Mouse (Mus musculus): ENCODE data around the gene Hoxb7.
A peak's percentile ranks its signal among the peaks of the same experiment; 100 is the strongest.

The Hoxb7 gene

DNA sequence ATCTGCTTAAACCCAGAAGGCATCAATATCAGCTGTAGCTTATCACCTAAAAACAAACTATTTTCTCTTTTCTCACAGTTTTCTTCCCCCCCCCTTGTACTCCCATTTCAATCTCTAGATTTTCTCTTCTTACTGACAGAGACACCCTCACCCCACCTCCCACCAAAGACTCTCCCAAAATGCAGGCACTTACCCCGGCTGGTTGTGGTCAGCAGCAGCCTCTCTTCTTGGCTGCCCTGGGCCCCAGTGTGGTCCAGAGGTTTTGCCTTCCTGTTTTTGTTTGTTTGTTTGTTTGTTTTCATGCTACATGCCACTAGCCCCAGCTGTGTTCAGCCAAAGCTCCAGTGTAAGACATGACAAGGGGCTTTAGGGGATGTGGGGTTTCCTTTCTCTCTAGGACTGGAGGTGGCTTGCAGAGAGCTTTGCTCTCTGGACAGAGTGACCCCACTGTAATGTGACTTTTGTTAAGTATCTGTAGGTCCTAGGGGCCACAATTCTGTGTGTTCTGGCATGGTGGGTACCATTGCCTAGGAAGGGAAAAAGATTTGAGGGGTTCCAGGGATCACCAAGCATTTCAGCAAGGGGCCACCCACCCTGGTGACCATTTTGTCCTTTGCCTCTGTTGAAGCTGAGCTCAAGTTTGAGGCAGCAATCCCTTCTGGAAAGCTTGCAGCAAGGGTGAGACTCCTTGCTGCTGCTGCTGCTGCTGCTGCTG, 18.2 kb upstream of the Hoxb7 start:
- DNase-seq (ENCODE audit: low spot score): no peak

DNA sequence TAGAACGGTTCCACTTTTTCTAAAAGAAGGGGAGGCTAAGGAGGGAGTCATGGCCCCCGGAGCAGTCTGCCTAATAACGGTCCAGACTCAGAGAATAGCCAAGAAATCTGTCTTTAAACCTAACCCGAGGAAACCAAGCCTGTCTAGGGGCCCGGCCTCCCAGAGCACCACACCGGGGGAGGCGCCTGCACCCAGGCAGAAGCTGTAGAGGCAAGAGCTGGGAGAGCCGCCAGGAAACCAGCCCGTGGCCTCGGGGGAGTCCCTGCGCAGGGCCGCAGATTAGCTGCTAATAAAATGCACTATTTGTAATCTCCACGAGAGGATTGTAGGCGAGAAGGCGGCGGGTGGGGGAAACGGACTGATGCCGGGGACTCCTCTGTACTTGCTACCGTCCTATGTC, 16.6 kb upstream of the Hoxb7 start:
- DNase-seq (ENCODE audit: low spot score): no peak

DNA sequence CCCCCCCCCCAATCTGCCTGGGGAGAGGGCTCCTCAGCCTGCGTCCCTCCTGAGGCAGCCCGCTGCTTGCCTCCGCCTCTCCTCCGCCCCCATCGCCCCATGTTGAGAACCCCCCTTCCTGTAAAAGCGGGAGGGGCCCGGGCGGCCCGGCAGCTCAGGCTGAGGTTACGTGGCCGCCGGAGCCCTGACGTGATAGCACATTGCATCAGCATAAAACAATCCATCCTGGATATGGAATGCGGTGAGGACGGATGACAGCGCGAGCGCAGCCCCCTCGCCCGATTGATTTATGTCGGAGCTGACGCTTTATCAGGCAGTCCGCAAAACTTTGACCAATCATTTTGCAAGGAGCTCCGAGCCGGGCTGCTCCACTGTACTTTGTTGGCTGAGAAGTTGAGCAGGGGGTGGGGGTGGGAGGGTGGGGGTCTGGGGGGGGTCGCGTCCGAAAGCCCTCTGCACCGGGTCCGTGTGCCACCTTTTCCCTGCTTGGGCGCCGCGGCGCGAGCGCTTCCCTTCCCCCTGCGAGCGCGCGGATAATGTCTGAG, 15.4 kb upstream of the Hoxb7 start, which contains the start of gene Hoxb9:
Hoxb9 (plus strand) TSS at position 462 of the 545 bp plus-strand sequence.
- no peak for DNase-seq (ENCODE audit: low spot score)

DNA sequence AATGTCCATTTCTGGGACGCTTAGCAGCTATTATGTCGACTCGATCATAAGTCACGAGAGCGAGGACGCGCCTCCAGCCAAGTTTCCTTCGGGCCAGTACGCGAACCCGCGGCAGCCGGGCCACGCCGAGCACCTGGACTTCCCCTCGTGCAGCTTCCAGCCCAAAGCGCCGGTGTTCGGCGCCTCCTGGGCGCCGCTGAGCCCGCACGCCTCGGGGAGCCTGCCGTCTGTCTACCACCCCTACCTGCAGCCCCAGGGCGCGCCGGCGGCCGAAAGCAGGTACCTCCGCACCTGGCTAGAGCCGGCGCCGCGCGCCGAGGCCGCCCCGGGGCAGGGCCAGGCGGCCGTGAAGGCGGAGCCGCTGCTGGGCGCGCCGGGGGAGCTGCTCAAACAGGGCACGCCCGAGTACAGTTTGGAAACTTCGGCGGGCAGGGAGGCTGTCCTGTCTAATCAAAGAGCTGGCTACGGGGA, 14.8 kb upstream of the Hoxb7 start:
- DNase-seq (ENCODE audit: low spot score): no peak

DNA sequence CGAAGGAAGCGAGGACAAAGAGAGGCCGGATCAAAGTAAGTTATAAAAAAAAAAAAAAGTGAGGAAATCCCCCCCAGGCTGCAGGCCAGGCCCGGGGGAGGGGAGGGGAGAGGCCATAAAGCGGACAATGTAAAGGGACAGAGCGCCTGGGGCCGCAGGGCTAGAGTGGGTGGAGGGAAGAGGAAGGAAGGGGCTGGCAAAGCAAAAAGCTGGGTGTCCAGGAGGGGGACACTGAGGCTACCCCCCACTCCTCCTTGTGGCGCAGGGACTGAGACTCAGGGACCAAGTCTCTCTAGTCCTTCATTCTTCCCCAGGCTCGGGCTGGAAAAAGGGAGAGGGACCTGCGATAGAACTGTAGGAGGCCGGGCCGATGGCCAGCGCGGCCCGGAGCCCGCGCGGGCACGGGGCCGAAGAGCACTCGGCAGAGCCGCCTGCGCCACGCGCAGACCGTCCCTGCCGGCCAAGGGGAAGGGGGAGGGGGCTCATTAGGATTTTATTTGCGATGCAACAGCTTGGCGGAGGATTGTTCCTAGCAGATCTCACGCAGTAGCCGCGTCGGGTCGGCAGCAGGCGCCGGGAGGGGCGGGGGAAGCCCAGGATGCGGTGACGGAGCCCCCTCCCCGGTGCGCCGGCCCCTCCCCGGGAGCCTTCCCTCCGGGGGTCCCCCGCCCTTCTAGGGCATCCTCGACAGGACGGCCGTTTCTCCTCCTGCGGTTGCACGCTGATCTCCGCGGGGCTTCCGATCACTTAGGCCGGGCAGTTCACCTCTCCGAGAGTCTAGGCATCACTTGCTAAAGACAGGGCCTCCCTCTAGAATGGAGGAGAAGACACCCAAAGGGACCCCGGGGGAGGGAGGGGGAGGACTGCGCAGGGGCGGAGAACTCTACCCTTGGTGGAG, 14.2 kb upstream of the Hoxb7 start:
- no peak for DNase-seq (ENCODE audit: low spot score)

DNA sequence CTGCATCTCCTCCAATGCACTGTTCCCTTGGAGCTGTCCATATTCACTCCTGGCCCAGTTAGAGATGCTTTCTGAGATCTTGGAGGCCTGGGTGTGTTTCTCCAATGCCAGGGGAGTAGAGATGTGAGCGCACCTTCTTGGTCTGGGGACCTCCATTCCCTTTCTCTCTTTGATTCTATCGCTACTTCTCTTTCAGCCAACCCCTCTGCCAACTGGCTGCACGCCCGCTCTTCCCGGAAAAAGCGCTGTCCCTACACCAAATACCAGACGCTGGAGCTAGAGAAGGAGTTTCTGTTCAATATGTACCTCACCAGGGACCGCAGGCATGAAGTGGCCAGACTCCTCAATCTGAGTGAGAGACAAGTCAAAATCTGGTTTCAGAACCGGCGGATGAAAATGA, 12.0 kb upstream of the Hoxb7 start:
- DNase-seq (ENCODE audit: low spot score): no peak

DNA sequence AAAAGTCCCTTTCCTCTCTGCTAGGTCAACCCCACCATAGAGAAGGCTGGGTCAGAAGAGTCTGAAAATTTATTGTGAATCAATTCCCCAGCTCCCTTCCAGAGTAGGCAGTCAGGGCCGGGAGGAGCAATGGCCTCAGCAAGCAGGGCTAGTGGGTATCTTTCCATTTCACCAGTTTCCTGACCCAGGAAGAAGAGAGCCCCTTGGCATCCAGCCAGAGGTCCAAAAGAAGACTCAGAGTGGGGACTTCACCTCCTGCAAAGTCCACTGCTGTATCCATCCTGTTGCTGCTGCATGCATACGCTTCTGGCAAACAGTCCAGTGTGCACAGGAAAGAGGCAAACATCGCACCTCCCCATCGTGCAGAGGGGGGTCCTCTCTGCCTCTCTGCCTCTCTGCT, 10.5 kb upstream of the Hoxb7 start:
- no peak for DNase-seq (ENCODE audit: low spot score)

DNA sequence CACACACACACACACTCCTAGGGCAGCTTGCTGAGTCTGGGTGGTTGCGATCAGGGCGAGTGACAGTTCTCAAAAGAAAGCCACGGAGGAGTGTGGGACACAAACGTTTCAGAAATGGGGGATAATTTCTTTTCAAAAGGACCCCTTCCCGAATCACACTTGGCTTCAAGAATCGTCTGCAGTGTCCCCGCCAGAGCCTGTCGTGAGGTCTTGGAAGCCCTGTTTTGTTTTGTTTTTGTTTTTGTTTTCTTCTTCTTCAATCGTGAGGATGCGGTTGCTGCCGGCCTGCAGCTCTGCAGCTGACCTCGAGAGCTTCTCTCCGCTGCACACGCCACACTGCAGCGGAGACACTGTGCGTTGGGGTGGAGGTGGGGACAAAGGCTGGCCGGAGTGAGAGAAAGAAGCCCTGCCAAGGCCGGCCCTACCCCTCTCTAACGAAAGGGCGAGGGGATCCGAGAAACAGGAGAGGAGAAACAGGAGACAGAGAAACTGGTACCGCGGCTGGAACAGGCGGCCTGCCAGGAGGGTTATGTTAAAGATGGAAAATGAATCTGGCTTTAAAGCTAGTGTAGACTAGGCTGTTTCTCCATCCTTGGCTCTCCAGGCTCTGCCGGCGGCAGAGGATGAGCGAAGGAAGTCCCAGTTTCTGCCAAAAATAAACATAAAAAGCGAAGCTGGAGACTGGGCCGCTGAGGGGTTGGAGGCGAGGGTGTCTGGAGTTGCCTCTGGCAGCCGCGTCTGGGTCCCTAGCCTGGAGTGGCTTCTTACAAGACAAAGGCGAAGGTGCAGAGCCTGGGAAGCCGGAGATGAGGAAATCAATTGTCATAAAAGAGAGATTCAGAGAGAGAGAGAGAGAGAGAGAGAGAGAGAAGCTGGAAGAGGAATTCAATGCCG, 9.0 kb upstream of the Hoxb7 start:
- DNase-seq (ENCODE audit: low spot score): no peak

DNA sequence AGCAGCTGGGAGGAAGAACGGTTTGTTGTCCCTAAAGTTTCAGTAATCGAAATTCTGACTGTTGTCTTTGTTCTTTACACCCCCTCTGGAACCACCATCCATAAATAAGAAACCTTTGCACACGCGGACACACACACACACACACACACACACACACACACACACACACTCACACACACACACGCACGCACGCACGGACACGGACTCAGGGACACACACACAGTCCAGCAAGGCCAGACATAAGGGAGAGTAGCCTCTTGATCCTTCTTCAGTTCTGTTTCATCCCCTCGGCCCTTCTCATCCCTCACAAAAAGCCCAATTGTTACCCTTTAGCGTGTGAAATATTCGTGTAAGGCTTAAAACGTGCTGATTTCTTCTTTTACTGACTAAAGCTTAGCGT, 8.1 kb upstream of the Hoxb7 start:
- DNase-seq (ENCODE audit: low spot score): no peak

DNA sequence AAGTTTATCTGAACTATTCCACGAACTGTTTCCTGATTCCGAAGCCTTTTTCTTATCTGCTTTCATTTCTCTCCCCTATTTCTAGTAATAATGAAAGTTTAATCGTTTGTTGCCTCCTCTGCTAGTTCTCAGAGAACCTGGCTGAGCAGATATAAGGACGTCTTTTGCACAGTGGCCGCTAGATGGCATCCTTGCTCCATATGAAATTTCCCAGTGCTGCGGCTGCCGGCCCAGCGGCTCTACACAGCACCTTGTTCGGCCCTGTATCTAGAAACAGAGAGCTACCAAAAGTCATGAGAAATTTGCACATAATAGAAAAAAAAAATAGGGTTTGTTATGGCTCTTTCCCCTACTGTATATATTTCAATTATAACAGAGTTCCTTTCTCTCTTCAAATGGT, 7.7 kb upstream of the Hoxb7 start:
- peak; percentile 55 for DNase-seq (ENCODE audit: low spot score)

DNA sequence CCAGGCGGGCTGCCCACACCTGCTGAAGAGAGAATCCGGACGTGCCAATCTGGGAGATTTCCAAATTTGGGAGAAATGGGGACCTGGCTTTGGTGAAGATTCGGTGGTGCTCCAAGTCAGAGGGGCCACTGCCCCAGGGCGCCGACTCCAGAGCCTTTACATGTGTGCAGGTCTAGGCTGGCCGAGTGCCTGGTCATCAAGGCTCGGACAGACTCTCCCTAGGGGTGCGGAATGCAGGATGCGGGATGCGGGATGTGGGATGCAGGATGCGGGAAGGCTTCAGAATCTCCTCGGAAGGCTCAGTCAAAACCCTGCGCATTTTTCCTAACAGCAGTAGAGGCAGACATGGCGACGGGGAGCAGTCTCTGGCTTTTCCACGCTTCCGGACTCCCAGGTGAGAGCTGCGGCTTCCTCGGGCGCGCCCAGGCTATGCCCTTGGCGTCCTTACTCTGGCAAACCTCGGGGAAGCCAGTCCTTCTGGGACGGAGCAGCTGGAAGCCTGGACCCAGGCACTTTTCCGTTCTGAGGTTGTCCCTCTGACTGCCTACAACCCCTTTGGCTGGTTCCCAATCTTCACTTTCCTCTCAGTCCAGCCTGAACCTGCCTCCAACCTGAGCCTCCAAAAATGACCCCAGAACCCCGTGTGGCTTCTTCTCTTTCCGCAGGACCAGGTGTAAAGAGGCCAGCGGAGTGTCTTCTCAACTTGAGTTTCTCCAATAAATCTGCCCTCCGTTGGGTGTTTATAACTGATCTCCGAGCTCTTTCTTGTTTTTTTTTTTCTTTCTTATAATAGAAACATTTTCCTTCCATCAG, 6.8 kb upstream of the Hoxb7 start:
- no peak for DNase-seq (ENCODE audit: low spot score)

DNA sequence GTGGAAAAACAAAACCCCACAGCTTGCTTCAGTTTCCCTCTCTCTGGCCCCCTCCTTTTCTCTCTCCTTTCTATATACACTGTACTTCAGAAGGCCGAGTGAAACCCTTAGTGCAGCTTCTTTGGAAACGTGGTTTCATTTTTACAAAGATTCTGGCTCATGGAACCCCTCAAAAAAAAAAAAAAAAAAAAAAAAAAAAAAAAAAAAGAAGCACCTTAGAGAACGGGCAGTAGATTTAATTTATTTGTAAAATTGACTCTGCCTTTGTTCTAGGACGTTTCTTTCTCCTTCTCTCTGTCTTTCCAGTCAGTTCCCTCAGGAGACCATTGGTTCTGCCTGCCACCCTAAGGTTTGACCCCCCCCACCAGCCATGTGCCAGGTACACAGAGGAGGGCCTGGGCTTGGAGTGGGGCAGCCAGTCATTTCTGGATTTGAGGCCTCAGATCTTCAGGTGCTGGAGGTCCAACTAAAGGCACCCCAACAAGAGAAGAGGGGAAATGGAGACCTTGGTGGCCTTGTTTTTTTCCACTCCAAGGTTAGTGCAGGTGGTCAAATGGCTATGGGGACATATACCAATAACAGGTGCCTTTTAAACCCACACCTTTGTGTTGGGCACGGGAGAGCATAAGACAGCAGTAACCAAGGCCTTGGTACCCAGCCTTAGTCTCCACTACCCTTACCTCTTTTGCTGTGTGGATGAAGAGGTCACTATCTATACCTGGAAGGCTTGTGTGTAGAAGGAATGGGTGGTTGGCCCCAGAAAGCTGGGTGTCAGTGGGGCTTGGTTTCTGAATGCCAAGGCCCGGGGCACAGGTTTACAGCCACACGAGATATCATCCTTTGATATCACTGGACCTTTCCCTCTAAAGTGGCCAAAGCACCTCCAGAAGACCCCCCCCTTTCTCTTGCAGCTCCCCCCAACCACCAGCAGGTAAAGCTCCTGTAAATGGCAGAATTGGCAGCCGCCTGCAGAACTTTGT, 5.7 kb upstream of the Hoxb7 start:
- no peak for DNase-seq (ENCODE audit: low spot score)

DNA sequence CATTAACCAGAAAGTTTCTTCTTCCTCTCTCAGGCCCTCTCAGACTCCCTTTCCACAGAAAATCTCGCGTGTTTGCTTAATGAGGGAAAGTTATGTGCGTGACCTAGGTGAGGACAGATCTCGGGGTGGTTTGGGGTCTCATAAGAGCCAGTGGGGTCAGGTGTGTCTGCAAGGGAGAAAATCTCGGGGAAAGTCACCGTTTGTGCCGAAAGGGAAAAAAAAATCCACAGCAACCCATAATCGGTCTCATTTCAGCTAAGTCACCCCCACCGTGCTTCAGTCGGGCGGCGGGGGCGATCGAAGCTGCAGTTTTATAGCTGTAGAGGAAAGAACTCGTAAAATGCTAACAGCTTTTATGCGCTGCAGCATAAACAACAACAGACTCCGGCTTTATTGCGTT, 5.0 kb upstream of the Hoxb7 start:
- DNase-seq (ENCODE audit: low spot score): no peak

DNA sequence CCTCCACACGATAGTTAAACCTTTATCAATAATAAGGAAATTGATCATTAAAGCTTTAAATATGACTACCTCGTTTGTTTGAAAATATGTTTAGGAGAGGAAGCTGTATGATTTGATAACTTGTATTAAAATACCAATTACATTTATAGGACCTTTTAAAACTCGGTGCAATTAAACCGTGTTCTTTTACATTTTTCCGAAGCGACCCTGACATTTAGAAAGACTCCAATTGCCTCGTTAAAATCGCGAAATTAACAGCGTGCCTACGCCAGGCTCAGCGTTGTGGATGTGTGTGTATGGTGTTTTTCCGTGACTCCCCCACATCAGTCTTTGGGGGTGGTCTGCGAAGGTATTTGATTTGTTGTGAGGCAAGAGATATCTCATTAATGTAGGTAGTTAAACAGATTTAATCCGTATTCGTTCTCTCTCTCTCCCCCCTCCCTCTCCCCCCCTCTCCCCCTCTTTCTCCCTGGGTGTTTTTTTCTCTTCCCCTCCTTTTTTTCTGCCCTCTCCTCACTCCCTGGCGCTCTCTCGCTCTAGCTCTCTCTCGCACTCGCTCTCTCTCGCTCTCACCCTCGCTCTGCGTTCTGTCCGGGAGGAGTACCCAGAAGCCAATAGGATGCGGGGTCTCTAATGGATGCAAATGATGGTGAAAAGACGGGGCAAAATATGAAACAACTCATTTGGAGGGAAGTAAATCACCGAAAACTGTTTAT, 4.4 kb upstream of the Hoxb7 start, which contains the start of gene Hoxb8:
Hoxb8 (plus strand) TSS at position 51 of the 716 bp plus-strand sequence.
- DNase-seq (ENCODE audit: low spot score): no peak

DNA sequence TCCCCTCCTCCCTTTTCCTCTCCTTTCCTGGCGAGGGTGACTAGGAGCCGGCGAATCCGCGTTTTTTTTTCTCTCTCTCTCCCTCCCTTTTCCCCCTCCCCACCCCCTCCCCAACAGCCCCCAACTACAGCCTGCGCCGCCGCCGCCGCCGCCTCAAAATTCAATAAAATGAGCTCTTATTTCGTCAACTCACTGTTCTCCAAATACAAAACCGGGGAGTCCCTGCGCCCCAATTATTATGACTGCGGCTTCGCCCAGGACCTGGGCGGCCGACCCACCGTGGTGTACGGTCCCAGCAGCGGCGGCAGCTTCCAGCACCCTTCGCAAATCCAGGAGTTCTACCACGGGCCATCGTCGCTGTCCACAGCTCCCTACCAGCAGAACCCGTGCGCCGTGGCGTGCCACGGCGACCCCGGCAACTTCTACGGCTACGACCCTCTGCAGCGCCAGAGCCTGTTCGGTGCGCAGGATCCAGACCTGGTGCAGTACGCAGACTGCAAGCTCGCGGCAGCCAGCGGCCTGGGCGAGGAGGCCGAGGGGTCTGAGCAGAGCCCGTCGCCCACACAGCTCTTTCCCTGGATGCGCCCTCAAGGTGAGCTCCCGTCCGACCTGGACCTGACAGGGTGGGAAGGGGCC, 3.5 kb upstream of the Hoxb7 start:
- DNase-seq (ENCODE audit: low spot score): no peak

DNA sequence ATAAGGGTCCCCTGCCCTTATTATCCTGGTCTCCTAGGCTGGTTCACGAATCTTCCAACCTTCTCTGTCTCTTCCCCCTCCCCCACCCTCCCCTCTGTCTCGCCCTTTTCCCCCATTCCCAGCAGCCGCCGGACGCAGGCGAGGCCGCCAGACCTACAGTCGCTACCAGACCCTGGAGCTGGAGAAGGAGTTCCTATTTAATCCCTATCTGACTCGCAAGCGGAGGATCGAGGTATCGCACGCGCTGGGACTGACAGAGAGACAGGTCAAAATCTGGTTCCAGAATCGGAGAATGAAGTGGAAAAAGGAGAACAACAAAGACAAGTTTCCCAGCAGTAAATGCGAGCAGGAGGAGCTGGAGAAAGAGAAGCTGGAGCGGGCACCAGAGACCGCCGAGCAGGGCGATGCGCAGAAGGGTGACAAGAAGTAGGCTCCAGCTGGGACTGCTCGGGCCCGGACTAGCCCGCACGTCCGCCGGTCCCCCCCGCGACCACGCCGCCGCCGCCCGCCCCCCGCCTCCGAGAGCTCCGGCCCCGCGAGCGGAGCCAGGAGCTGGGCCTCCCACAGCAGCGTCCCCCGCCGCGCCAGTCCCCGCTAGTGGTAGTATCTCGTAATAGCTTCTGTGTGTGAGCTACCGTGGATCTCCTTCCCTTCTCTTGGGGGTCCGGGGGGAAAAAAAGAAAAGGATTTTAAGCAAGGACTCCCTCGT, 2.2 kb upstream of the Hoxb7 start:
- no peak for DNase-seq (ENCODE audit: low spot score)

DNA sequence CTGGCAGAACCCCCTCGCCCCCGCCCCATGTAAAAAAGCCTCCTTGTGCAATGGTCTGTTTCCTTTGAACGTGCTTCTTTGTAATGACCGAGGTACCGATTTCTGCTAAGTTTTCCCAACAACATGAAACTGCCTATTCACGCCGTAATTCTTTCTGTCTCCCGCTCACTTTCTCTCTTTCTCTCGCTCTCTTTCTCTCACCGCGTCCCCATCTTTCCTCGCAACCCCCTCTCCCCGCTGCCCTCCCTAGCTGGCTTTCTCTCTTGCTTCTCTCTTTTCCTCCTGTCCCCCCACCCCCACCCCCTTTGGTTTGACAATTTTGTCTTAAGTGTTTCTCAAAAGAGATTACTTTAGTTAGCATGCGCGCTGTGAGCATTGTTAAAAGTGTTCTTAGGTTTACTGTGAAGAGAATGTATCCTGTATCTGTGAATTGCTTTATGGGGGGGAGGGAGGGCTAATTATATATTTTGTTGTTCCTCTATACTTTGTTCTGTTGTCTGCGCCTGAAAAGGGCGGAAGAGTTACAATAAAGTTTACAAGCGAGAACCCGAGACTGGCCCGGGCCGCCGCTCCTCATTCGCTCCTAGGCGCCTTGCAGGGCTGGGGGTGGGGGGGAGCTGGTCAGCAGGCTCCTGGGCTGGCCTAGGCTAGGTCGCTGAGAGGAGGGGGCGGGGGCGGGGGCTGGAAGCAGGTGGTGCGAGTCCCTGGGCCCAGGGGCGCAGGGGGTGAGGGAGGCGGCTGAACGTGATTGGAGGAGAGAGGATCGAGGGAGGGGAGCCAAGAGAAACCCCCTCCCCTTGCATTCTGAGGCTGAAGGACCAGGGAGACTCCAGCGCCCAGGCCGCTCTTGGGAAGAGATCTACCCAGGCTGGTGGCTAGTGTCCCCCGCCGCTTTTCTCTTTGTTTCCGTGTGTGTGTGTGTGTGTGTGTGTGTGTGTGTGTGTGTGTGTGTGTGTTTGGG, 1.4 kb upstream of the Hoxb7 start:
- no peak for DNase-seq (ENCODE audit: low spot score)

Measured in left cerebral cortex, adult 11 months (tissue).